Mouse (Mus musculus) v-Abl transformed pro-B cells (cell line): Measurements from ENCODE around the gene Rpl21.
"Not testable (repeated sequence)": the region's sequence is repeated elsewhere in the genome, so short reads cannot be mapped to it uniquely, and the experiment has no call there.

Experiments used
- in situ Hi-C, 2 experiments: fragments of 400-800 bp; cut with MboI; formaldehyde crosslinking; loops; one replicate each; pipeline ENCODE4 v1.15.1; 2025; ENCODE audit not compliant: unreplicated experiment in 2 of 2

Rpl21 gene

DNA sequence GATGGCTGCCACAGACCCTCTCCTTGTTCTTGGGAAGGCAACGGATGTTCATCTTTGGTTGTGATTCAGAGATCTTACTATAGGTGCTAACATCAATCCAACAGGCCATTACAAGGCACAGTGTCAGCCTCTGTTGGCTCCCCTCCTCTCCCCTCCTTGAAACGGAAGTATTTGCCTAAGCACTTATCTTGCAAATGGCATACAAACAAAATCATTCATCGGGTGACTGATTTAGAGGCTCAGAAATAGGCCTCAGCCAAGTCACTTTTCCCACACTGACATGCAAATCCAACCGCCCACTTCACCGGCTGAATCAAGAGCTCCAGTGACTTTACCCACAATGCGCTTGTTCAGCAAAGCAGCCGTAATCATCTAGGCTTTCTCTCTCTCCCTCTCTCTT, 28.9 kb downstream of the Rpl21 start:
- in situ Hi-C loops: loop anchor here in 1 of 2 experiments (25.0 kb wide), 1 partner anchor 1324 kb away; no protein-coding TSS in a partner anchor

DNA sequence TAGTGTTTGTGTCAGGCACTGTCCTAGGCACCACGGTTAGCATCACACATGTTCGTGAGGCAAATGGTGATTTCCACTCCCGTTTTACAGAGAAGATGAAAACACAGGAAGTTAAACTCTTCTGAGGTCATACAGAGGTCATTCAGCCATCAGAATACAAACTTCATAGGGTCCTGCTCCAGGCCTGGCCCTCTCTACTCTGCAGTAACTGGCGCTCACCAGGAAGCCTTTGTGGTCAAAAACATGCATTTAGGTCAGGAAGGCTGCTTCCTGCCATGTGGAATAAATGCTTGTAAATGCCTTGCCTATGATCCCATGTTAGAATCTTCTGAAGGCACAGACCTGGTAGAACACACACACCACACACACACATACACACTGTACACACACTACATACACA, 32.8 kb downstream of the Rpl21 start:
- in situ Hi-C loops: loop anchor here in 1 of 2 experiments (25.0 kb wide), 1 partner anchor 1328 kb away; no protein-coding TSS in a partner anchor

DNA sequence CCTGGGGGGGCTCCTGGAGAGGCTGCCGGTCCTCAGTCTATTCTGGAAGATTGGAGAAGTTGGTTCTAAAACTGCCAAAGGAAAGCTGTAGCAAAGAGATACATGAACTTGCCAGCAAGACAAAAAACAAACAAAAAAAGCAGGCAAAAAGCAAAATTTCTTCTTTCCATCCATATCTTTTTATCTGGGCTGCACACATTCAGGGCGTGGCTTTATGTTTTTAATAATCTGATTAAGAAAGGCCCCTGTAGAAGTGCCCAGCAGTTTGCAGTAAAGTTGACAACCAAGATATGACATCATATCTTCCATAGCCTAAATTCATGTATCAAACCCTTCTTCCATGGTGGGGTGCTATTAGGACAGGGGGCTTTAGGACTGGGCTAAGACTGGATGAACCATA, 33.6 kb downstream of the Rpl21 start:
- in situ Hi-C loops: loop anchor here in 1 of 2 experiments (25.0 kb wide), 1 partner anchor 1329 kb away; no protein-coding TSS in a partner anchor

DNA sequence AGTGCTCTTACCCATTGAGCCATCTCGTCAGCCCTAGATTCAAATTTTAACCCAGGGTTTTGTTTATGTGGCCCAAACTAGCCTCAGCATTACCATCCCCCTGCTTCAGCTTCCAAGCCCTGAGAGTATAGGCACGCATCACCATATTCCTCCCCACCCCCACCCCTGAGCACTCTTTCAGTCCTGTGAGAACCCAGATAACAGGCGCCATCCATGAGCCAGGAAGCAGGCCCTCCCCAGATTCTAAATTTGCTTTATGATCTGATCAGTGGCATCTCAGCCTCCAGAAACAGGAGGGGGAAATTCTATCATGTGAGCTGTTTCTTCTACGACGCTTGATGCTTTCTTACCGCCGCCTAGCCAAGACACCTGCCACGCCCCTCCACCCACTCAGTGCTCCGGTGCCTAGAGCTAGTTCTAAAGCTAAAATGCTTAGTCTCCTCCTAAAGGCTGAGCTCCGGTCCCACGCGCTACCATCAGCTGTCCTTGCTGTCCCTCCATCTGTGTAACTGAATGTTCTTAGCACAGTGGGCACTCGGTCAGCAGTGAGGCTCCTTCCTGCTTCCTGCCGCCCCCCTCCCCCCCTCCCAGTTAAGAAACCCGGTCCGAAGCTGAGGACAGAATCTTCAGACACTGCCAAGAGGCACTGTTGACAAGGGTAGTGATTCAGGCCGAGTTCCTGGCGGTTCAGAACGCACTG, 34.7 kb downstream of the Rpl21 start:
- in situ Hi-C loops: loop anchor here in 1 of 2 experiments (25.0 kb wide), 1 partner anchor 1330 kb away; no protein-coding TSS in a partner anchor

DNA sequence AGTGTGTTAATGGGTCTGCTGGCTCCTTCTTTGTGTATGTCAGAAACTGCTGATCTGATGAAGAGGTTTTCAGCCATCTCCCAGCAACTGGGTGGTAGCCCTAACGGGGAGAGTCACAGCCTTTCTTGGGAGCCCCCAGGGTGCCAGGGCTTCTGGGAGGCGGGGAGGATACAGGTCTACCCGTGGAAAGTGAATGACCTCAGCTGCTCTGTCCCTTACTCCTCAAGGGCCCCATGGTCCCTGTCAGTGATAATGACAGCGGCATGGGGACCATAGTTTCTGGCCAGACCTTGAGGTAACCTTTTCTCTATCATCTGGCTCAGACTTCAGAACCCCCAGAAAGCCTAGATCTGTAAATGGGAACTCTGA, 35.2 kb downstream of the Rpl21 start:
- in situ Hi-C loops: loop anchor here in 1 of 2 experiments (25.0 kb wide), 1 partner anchor 1331 kb away; no protein-coding TSS in a partner anchor

DNA sequence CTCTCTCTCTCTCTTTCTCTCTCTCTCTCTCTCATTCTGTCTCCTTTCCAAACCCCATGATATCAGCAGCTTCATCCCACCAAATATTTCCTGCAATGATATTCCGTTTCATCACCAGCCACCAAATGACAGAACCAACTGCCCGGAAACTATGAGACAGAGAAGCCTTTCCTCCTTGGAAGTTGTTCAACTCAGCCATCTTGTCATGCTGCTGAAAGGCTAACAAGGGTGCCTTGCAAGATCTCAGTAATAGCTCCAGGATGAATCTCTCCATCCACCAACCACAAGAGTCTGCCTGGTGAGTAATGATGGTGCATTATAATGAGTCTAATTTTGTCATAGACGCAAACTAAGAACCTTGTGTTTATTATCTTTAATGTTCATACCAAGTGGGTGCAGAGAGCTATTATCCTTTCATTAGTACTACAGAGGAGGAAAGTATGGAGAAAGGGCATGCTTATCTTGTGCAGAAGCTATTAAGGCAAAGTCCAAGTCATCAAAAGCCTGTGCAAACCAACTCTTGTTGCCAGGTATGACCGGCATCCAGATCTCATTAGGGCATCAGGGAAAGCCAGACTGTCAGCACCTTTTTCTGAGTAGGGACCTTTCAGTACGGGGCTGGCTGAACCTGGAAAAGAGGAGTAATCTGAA, 40.4 kb downstream of the Rpl21 start:
- in situ Hi-C loops: loop anchor here in 1 of 2 experiments (25.0 kb wide), 1 partner anchor 1336 kb away; no protein-coding TSS in a partner anchor

DNA sequence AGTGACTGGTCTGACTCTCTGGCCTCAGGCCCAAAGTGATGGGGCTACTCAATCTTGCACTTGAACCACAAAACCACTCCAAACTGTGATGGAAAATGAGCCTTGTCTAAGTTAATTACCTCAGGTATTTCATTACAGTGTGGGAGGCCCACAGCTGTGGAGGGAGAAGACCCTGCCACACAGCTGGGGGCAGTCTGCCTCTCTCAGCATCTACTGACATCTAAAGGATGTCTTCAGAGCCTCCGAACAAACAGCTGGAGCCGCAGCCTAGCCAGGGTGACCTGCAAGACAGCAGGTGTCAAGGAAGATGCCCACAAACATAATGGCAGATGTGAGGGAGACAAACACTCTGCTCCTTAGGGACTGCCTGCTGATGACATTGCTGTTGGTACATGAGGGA, 43.3 kb downstream of the Rpl21 start:
- in situ Hi-C loops: no loop called here

DNA sequence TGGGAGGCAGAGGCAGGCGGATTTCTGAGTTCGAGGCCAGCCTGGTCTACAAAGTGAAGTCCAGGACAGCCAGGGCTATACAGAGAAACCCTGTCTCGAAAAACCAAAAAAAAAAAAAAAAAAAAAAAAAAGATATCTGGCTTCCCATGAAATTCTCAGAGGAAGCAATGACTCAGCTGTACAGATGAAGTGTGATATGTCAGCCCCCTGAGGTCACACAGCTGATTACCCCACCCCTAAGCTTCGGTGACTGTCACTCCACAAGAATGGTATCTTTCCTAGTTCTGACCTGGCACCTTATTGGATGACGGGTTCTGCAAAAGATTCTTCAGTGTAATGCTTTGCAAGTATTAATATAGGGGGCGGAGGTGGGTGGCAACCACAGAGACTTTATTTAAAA, 45.2 kb downstream of the Rpl21 start:
- in situ Hi-C loops: not testable (repeated sequence)

DNA sequence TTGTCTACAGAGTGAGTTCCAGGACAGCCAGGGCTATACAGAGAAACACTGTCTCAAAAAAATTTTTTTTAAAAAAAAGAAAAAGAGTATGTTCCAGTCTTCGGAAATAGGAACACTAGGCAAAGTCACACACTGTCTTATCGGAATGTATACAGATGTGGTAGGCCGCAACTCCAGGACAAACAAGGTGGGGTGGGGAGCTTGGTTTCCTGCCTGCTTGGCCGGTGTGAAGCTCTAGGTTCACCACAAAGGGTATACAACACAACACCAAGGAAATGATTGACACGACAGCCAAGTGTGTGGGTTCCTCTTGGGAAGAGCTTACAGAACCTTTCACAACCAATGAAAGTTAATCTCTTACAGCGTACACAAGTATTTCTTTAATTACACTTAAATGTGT, 49.6 kb downstream of the Rpl21 start:
- in situ Hi-C loops: no loop called here

DNA sequence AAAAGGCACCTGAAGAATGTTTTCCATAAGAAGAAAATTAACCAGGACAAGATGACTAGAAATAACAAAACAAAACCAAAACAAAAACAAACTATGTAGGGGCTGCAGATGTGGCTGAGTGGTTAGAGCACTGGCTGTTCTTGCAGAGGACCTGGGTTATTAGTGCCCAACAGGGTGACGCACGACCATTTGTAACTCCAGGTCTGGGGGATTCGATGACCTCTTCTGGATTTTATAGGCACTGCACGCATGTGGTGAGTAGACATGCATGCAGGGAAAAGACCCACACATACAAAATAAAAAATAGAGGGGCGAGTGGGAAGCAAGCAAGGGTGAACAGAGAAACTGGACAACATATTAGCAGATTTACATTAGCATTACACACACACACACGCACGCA, 50.4 kb downstream of the Rpl21 start:
- in situ Hi-C loops: no loop called here

DNA sequence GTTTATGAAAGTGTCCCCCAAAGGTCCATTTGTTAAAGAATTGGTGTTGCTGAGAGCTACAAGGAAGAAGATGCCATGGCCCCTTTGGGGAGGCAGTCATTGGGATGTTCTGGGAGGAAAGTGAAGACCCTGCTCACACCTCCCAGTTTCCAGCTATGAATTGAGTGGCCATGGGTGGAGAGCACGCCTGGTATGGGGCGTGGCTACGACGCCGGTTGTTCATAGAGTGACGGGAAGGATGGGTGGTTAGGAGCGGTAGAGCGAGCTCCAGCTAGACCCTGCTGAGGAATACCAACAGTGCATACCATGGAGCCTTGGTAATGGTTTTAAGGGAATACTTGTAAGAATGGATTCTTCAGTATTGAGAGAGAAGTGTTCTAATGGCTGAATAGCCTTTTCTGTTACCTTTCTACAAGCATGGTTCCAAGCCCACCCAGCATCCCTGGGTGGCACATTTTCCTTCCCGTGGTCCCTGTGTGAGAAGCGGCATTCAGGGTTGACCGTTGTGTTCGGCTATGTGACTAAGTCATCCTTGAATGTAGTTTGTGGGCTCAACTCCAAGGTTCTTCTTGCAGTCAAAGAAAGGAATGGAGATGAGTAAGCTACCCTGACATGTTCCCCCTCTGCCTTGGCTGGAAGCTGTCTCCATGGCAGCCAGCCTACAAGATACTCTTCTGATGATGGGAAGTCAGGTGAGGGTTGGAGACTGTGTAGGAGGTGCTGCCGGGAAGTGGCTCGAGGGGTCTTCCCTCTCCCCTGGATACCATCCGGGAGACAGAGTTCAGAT, 51.0 kb downstream of the Rpl21 start:
- in situ Hi-C loops: no loop called here
